Mouse (Mus musculus): ENCODE results near the gene Calm4.

DNA sequence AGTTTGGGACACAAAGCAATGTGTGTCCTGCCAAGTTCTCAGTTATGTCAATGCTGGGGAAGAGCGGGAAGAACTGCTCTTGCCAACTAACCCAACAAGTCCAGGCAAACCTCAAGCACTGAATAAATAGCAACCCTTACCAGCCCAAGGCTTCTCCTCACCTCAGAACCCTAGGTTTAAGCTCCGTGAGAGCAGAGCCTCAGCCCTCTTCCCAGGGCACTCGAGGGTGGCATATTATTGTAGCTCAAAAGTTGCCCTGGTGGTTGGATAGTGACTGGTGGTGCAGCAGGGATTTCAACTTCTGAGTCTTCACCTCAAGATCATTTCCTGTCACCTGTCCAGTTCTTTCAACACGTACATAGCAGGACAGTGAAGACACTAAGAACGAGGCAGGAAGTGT lies 6.0 kb upstream of the Calm4 start:
- TF ChIP-seq POLR2A (IDR thresholded peaks at IDR 0.05; ENCODE audit: insufficient read depth, low read depth, low read length) (no peak), CTCF (IDR thresholded peaks at IDR 0.05; ENCODE audit: insufficient read depth, low read depth, low read length) (no peak)
